Mouse (Mus musculus) G1E (cell line): ENCODE results near the gene Mgat2.

Source experiments
- CTCF ChIP-seq: IDR thresholded peaks from 2 replicates; pipeline ENCODE4 v1.5.1; 2012; ENCODE audit warnings: low read depth, low read length, inconsistent platforms, mixed read lengths
- GATA1 ChIP-seq: IDR thresholded peaks from 2 replicates; pipeline ENCODE4 v1.6.1; 2012; ENCODE audit warnings: borderline replicate concordance, low read length, inconsistent platforms, mixed read lengths
- POLR2AphosphoS5 ChIP-seq: IDR thresholded peaks from 2 replicates; pipeline ENCODE4 v1.6.1; 2012; ENCODE audit warnings: low read depth, low read length, inconsistent platforms; ENCODE audit not compliant: insufficient replicate concordance
- TAL1 ChIP-seq: conservative IDR thresholded peaks from 2 replicates; pipeline ENCODE4 v1.6.1; 2012; ENCODE audit warnings: low read depth, low read length, inconsistent platforms, mixed read lengths

GRCm38 (mm10) chr12:69156436-69156835 lies 27.5 kb upstream of the Mgat2 start:
- TF ChIP-seq CTCF (no peak), GATA1 (no peak), POLR2AphosphoS5 (0 out of 2 replicates have a peak, but pooled peaks have one; percentile 38), TAL1 (no peak)
